ENCODE assay signal across 9 mouse cellular contexts in genomic region chr10:128933976-128934721, GRCm38 (mm10). TPM values are rescaled to one million over a fixed set of nuclear protein-coding genes. Genes with fewer than 3 reads are reported as not detected.
A peak's percentile ranks its signal among the peaks of the same experiment; 100 is the strongest.
DNase-seq lines count a peak whose midpoint lies in the region; ATAC-seq and TF ChIP-seq lines count a peak whose summit lies in the region.
"Had no signal": no experiment of that assay in that cellular context is flagged by ENCODE, and none has a peak within 500 bp of the region (broad histone marks: within the 10 kb centered on the region; RNA-seq: fewer than 3 reads in every experiment).

No protein-coding gene starts in this region.

- no peaks in the 10 kb centered on the region for H3K36me3 ChIP-seq in ES-Bruce4 (ENCODE audit: control insufficient read depth, insufficient read depth, low read length, poor library complexity, severe bottlenecking)
- no peaks in the 10 kb centered on the region for H3K36me3 ChIP-seq in forebrain, postnatal 0 days (ENCODE audit: insufficient read depth)
- H3K36me3 ChIP-seq in liver, embryonic 14.5 days (replicated peaks; ENCODE audit: control insufficient read depth, insufficient read depth, low read depth) = no peaks in the 10 kb centered on the region

- 3% methylated on average over 21 of the region's 21 CpGs for whole genome bisulfite sequencing in forebrain, postnatal 0 days
- 6% methylated on average over 21 of the region's 21 CpGs for WGBS in liver, embryonic 14.5 days (ENCODE audit: insufficient replicate concordance)

- no peak for DNase-seq in frontal cortex, postnatal 14 days (ENCODE audit: low spot score in 2 of 2)
- no peak for DNase-seq in forebrain, postnatal 0 days
- DNase-seq in liver, embryonic 14.5 days (ENCODE audit: low read depth in 3 of 3, low spot score in 3 of 3) = no peak
- no peak for DNase-seq in thymus, postnatal 36 days
- DNase-seq in spleen, postnatal 36 days (ENCODE audit: low spot score in 2 of 2) = no peak

- H3K9me3 ChIP-seq in ES-Bruce4 (replicated peaks; ENCODE audit: control insufficient read depth, insufficient read depth, low read length, poor library complexity, severe bottlenecking) = no peaks in the 10 kb centered on the region
- H3K9me3 ChIP-seq in forebrain, postnatal 0 days (ENCODE audit: low read length) = no peaks in the 10 kb centered on the region
- H3K9me3 ChIP-seq in liver, embryonic 14.5 days (ENCODE audit: control insufficient read depth, low read length) = no peaks in the 10 kb centered on the region

- ATAC-seq in frontal cortex, adult (ENCODE audit: low TSS enrichment) = peak; percentile 17; the same call in 1 of the 2 replicates
- peak; percentile 34 for ATAC-seq in forebrain, postnatal 0 days
- ATAC-seq in liver, embryonic 14.5 days (ENCODE audit: insufficient read depth) = no peak
- ATAC-seq in erythroblast, adult 5-6 weeks (replicated peaks; ENCODE audit: low FRiP score, poor library complexity, severe bottlenecking) = no peak

- TF ChIP-seq POLR2A in ES-Bruce4 (IDR thresholded peaks at IDR 0.05; ENCODE audit: insufficient read depth, low read length) = no peak

- H3K27ac ChIP-seq in ES-Bruce4 (ENCODE audit: insufficient read depth, low read length) = no peak overlapping the region
- no peak overlapping the region for H3K27ac ChIP-seq in forebrain, postnatal 0 days (ENCODE audit: low read depth, low read length)
- no peak overlapping the region for H3K27ac ChIP-seq in liver, embryonic 14.5 days

- no peak for TF ChIP-seq EP300 in ES-Bruce4 (IDR thresholded peaks at IDR 0.05; ENCODE audit: insufficient read depth, low read depth, low read length)
- no peak for TF ChIP-seq EP300 in liver, embryonic 14.5 days (IDR thresholded peaks at IDR 0.05; ENCODE audit: low read depth)

- H3K4me1 ChIP-seq in ES-Bruce4 (ENCODE audit: control insufficient read depth, insufficient read depth, low read length) = peaks cover 3% of the 10 kb centered on the region
- H3K4me1 ChIP-seq in forebrain, postnatal 0 days (ENCODE audit: insufficient read depth) = no peaks in the 10 kb centered on the region
- no peaks in the 10 kb centered on the region for H3K4me1 ChIP-seq in liver, embryonic 14.5 days (replicated peaks; ENCODE audit: control insufficient read depth in 2 of 2, insufficient read depth in 2 of 2, low read length in 1 of 2)

- peak overlapping the region; percentile 56 for H3K4me3 ChIP-seq in ES-Bruce4 (ENCODE audit: low read depth, low read length)
- peak overlapping the region; percentile 45 for H3K4me3 ChIP-seq in forebrain, postnatal 0 days (ENCODE audit: low read depth, low read length)
- H3K4me3 ChIP-seq in liver, embryonic 14.5 days (ENCODE audit: insufficient read depth in 1 of 2, low read depth in 2 of 2, low read length in 2 of 2) = peak overlapping the region in 1 of 2 experiments; percentile 15; a peak in 1 of 4 replicates

- H3K4me2 ChIP-seq in forebrain, postnatal 0 days (ENCODE audit: low read depth) = peak overlapping the region; percentile 78
- peak overlapping the region; percentile 28; the same call in 1 of the 2 replicates for H3K4me2 ChIP-seq in liver, embryonic 14.5 days (ENCODE audit: low read depth)

- TF ChIP-seq CTCF in ES-Bruce4 (IDR thresholded peaks at IDR 0.05; ENCODE audit: low read depth, low read length) = no peak
- TF ChIP-seq CTCF in forebrain, postnatal 0 days (IDR thresholded peaks at IDR 0.05; ENCODE audit: low read depth) = no peak
- no peak for TF ChIP-seq CTCF in liver, embryonic 14.5 days (IDR thresholded peaks at IDR 0.05; ENCODE audit: low read depth)

- H3K9ac ChIP-seq in ES-Bruce4 (ENCODE audit: low read depth, poor library complexity, severe bottlenecking) = peak overlapping the region; percentile 48
- peak overlapping the region; percentile 51 for H3K9ac ChIP-seq in forebrain, postnatal 0 days
- no peak overlapping the region for H3K9ac ChIP-seq in liver, embryonic 14.5 days (replicated peaks)

- no peaks in the 10 kb centered on the region for H3K27me3 ChIP-seq in ES-Bruce4 (ENCODE audit: control insufficient read depth, insufficient read depth, low read length, poor library complexity, severe bottlenecking)
- peaks cover 31% of the 10 kb centered on the region for H3K27me3 ChIP-seq in forebrain, postnatal 0 days (ENCODE audit: insufficient read depth, low read length)
- peaks cover 55% of the 10 kb centered on the region for H3K27me3 ChIP-seq in liver, embryonic 14.5 days (ENCODE audit: control insufficient read depth, insufficient read depth, low read length)

RNA-seq across cellular contexts. Expression of gene Itga7, which starts 0.5 kb away (rescaled TPM):
- polyA plus RNA-seq in ES-Bruce4 (2011; ENCODE audit: insufficient read depth, insufficient read length, low read depth, missing spikeins) = 1.6 and 3.2 TPM in 2 replicates
- 7.7 and 12.7 TPM in 2 replicates for total RNA-seq in forebrain, postnatal 0 days (2014; rRNA removed)
- polyA plus RNA-seq in forebrain, postnatal 0 days (2015; fragmentation: Nextera tagmentation; extraction: Ambion mirVana) = 5.8 and 7.7 TPM in 2 replicates
- 0.09 and 0.19 TPM in 2 replicates for polyA plus RNA-seq in liver, embryonic 14.5 days (2012; rRNA removed)
- 0.04 and 0.15 TPM in 2 replicates for polyA plus RNA-seq in liver, embryonic 14.5 days (2014; fragmentation: Nextera tagmentation; extraction: Ambion mirVana)
- not detected in 2 replicates for total RNA-seq in erythroblast, adult 5-6 weeks (2015; ENCODE audit: low replicate concordance)
- not detected in 2 replicates for total RNA-seq in erythroblast, adult 5-6 weeks (2017; ENCODE audit: low replicate concordance)

RNA-seq across cellular contexts. Expression of gene Bloc1s1, which starts 10.3 kb away (rescaled TPM):
- polyA plus RNA-seq in ES-Bruce4 (2011; ENCODE audit: insufficient read depth, insufficient read length, low read depth, missing spikeins) = 36.7 and 44.5 TPM in 2 replicates
- 120 and 149 TPM in 2 replicates for total RNA-seq in forebrain, postnatal 0 days (2014; rRNA removed)
- 246 and 305 TPM in 2 replicates for polyA plus RNA-seq in forebrain, postnatal 0 days (2015; fragmentation: Nextera tagmentation; extraction: Ambion mirVana)
- 67.2 and 95.9 TPM in 2 replicates for polyA plus RNA-seq in liver, embryonic 14.5 days (2012; rRNA removed)
- 99.2 and 99.8 TPM in 2 replicates for polyA plus RNA-seq in liver, embryonic 14.5 days (2014; fragmentation: Nextera tagmentation; extraction: Ambion mirVana)
- 25.4 and 37.0 TPM in 2 replicates for total RNA-seq in erythroblast, adult 5-6 weeks (2015; ENCODE audit: low replicate concordance)
- total RNA-seq in erythroblast, adult 5-6 weeks (2017; ENCODE audit: low replicate concordance) = 22.7 and 24.7 TPM in 2 replicates

RNA-seq across cellular contexts. Expression of gene Rdh5, which starts 11.5 kb away (rescaled TPM):
- 3.5 and 3.9 TPM in 2 replicates for polyA plus RNA-seq in ES-Bruce4 (2011; ENCODE audit: insufficient read depth, insufficient read length, low read depth, missing spikeins)
- 4.1 and 5.8 TPM in 2 replicates for total RNA-seq in forebrain, postnatal 0 days (2014; rRNA removed)
- 6.9 and 10.2 TPM in 2 replicates for polyA plus RNA-seq in forebrain, postnatal 0 days (2015; fragmentation: Nextera tagmentation; extraction: Ambion mirVana)
- polyA plus RNA-seq in liver, embryonic 14.5 days (2012; rRNA removed) = 12.1 and 12.3 TPM in 2 replicates
- 13.6 and 15.8 TPM in 2 replicates for polyA plus RNA-seq in liver, embryonic 14.5 days (2014; fragmentation: Nextera tagmentation; extraction: Ambion mirVana)
- total RNA-seq in erythroblast, adult 5-6 weeks (2015; ENCODE audit: low replicate concordance) = 5.0 TPM in 1 of 2 replicates, not detected in the other
- 1.1 TPM in 1 of 2 replicates, not detected in the other for total RNA-seq in erythroblast, adult 5-6 weeks (2017; ENCODE audit: low replicate concordance)

RNA-seq across cellular contexts. Expression of gene Mettl7b, which starts 26.6 kb away (rescaled TPM):
- not detected in 2 replicates for polyA plus RNA-seq in ES-Bruce4 (2011; ENCODE audit: insufficient read depth, insufficient read length, low read depth, missing spikeins)
- total RNA-seq in forebrain, postnatal 0 days (2014; rRNA removed) = not detected in 2 replicates
- not detected in 2 replicates for polyA plus RNA-seq in forebrain, postnatal 0 days (2015; fragmentation: Nextera tagmentation; extraction: Ambion mirVana)
- polyA plus RNA-seq in liver, embryonic 14.5 days (2012; rRNA removed) = not detected in 2 replicates
- polyA plus RNA-seq in liver, embryonic 14.5 days (2014; fragmentation: Nextera tagmentation; extraction: Ambion mirVana) = not detected in 2 replicates
- total RNA-seq in erythroblast, adult 5-6 weeks (2015; ENCODE audit: low replicate concordance) = not detected in 2 replicates
- not detected in 2 replicates for total RNA-seq in erythroblast, adult 5-6 weeks (2017; ENCODE audit: low replicate concordance)
- total RNA-seq: heart, adult 18-20 months had no signal

RNA-seq across cellular contexts. Expression of gene Cd63, which starts 33.4 kb away (rescaled TPM):
- polyA plus RNA-seq in ES-Bruce4 (2011; ENCODE audit: insufficient read depth, insufficient read length, low read depth, missing spikeins) = 116 and 130 TPM in 2 replicates
- 11.7 and 25.2 TPM in 2 replicates for total RNA-seq in forebrain, postnatal 0 days (2014; rRNA removed)
- polyA plus RNA-seq in forebrain, postnatal 0 days (2015; fragmentation: Nextera tagmentation; extraction: Ambion mirVana) = 168 and 188 TPM in 2 replicates
- polyA plus RNA-seq in liver, embryonic 14.5 days (2012; rRNA removed) = 22.5 and 29.6 TPM in 2 replicates
- 73.0 and 85.0 TPM in 2 replicates for polyA plus RNA-seq in liver, embryonic 14.5 days (2014; fragmentation: Nextera tagmentation; extraction: Ambion mirVana)
- total RNA-seq in erythroblast, adult 5-6 weeks (2015; ENCODE audit: low replicate concordance) = 90.9 and 115 TPM in 2 replicates
- total RNA-seq in erythroblast, adult 5-6 weeks (2017; ENCODE audit: low replicate concordance) = 27.2 and 35.5 TPM in 2 replicates

Comparison
In these comparisons a context has a peak if more than half of its experiments do, and no peak if none do; other contexts are left out.
1. ATAC-seq: peak in frontal cortex, adult (single experiment) and forebrain, postnatal 0 days (single experiment); none in liver, embryonic 14.5 days (single experiment) and erythroblast, adult 5-6 weeks (single experiment).